Mouse (Mus musculus) forebrain, embryonic 13.5 days (tissue): ENCODE results near the gene Prrg2. TPM values are rescaled to one million over a fixed set of nuclear protein-coding genes. Genes with fewer than 3 reads are reported as not detected.
"Not testable (repeated sequence)": the region's sequence is repeated elsewhere in the genome, so short reads cannot be mapped to it uniquely, and the experiment has no call there.

ENCODE experiments used
- ATAC-seq: fragments of 200-750 bp; cut with Nextera tagmentation; 2 replicates; pipeline ENCODE4 v1.8.0; 2017
- H3K27ac ChIP-seq: fragments of 300-500 bp; sonication (generic); 2 replicates; pipeline ENCODE4 v1.5.1; 2015; ENCODE audit warnings: inconsistent platforms, mild to moderate bottlenecking, moderate library complexity
- H3K27me3 ChIP-seq: fragments of 300-500 bp; sonication (generic); 2 replicates; pipeline ENCODE4 v1.6.1; 2015; ENCODE audit warnings: mild to moderate bottlenecking, inconsistent platforms
- H3K36me3 ChIP-seq: fragments of 300-500 bp; sonication (generic); 2 replicates; pipeline ENCODE4 v1.6.1; 2015; ENCODE audit warnings: mild to moderate bottlenecking, inconsistent platforms; ENCODE audit not compliant: poor library complexity, severe bottlenecking
- H3K4me1 ChIP-seq: fragments of 300-500 bp; sonication (generic); 2 replicates; pipeline ENCODE4 v1.6.1; 2015; ENCODE audit warnings: inconsistent platforms
- H3K4me2 ChIP-seq: fragments of 300-500 bp; sonication (generic); 2 replicates; pipeline ENCODE4 v1.6.1; 2015; ENCODE audit warnings: inconsistent platforms, mild to moderate bottlenecking, moderate library complexity
- H3K4me3 ChIP-seq: fragments of 300-500 bp; sonication (generic); 2 replicates; pipeline ENCODE4 v1.5.1; 2015; ENCODE audit warnings: mild to moderate bottlenecking, inconsistent platforms
- H3K9ac ChIP-seq: fragments of 300-500 bp; sonication (generic); 2 replicates; pipeline ENCODE4 v1.6.1; 2015; ENCODE audit warnings: mild to moderate bottlenecking, inconsistent platforms
- H3K9me3 ChIP-seq: fragments of 300-500 bp; sonication (generic); replicated peaks from 2 replicates; pipeline ENCODE4 v1.6.1; 2016; ENCODE audit warnings: inconsistent platforms
- WGBS: fragments of 180-500 bp; shearing (Covaris S2); methylation state at CpG from one replicate; pipeline ENCODE4 v1.1.7; 2015; 5-methylcytosine and 5-hydroxymethylcytosine counted together
- polyA plus RNA-seq: library from polyadenylated mRNA; unstranded; fragments of >200 nt; fragmentation: Nextera tagmentation; extraction: Ambion mirVana; gene quantifications from 2 replicates; pipeline ENCODE4 v1.2.1, GENCODE M21; 2015

Prrg2 gene
- polyA plus RNA-seq, 1 experiment from 2014 or later: 14.8 TPM

DNA sequence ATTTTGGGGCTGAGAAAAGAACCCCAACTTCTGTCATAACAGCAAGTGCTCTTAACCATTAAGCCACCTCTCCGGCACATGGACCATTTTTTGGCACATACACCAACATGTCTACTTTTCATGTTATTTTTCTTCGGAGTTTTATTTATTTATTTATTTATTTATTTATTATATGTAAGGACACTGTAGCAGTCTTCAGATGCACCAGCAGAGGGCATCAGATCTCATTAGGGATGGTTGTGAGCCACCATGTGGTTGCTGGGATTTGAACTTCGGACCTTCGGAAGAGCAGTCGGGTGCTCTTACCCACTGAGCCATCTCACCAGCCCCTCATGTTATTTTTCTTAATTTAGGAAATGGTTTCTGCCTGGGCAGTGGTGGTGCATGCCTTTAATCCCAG lies 38.8 kb downstream of the Prrg2 start:
- H3K9ac ChIP-seq, H3K4me3 ChIP-seq, ATAC-seq, H3K4me2 ChIP-seq, H3K9me3 ChIP-seq, H3K4me1 ChIP-seq, H3K27ac ChIP-seq: not testable (repeated sequence)
- H3K27me3 ChIP-seq: peaks cover 18% of the 10 kb centered on the region
- H3K36me3 ChIP-seq: peaks cover 24% of the 10 kb centered on the region
- 85% methylated on average over 5 of the region's 5 CpGs for WGBS

DNA sequence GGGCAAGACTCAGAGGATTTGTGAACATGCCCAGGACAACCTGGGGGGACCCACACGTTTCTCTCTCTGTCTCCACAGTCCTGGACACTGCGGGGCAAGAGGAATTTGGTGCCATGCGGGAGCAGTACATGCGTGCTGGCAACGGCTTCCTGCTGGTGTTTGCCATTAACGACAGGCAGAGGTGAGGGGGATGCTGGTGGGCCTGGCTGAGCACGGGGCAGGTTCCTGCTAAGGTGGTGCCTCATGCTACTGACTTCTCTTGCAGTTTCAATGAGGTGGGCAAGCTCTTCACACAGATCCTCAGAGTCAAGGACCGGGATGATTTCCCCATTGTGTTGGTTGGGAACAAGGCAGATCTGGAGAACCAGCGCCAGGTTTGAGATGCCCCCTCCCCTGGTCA lies 42.3 kb downstream of the Prrg2 start:
- Histone ChIP-seq H3K4me2 (no peak overlapping the region), H3K4me3 (no peak overlapping the region), H3K36me3 (no peaks in the 10 kb centered on the region), H3K27ac (no peak overlapping the region), H3K4me1 (peaks cover 18% of the 10 kb centered on the region), H3K9ac (no peak overlapping the region), H3K27me3 (peaks cover 26% of the 10 kb centered on the region), H3K9me3 (no peaks in the 10 kb centered on the region)
- ATAC-seq: no peak
- 76% methylated on average over 9 of the region's 9 CpGs for WGBS

DNA sequence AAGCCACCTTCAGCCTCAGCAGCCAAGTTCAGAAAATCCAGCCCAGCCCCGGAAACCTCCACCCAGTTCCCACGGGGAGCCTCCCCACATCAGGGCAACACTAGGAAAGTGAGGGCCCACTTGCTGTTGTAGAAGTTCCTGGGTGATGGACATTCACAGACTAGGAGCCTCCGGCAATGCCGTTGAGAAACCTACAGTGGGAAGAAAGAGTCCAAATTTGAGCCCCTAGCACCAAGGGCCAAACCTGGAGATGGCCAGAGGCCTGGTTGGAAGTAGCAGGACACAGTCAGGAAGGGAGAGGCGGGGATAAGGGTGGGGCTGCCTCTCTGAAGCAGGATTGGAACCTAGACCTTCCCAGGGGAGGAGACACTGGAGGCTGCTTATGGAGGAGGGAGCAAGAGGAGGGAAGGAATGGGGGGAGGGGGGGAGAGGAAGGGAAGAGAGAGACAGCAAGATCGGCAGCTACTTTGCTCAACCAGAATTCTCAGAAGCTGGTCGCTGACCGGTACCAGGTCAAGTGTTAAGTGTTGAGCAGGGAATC lies 43.4 kb downstream of the Prrg2 start:
- Histone ChIP-seq H3K4me3 (no peak overlapping the region), H3K4me2 (peak overlapping the region; percentile 77; the same call in 1 of the 2 replicates), H3K4me1 (peaks cover 29% of the 10 kb centered on the region), H3K9me3 (no peaks in the 10 kb centered on the region), H3K36me3 (no peaks in the 10 kb centered on the region), H3K9ac (no peak overlapping the region), H3K27me3 (peaks cover 26% of the 10 kb centered on the region), H3K27ac (no peak overlapping the region)
- no peak for ATAC-seq
- 45% methylated on average over 8 of the region's 8 CpGs for WGBS

DNA sequence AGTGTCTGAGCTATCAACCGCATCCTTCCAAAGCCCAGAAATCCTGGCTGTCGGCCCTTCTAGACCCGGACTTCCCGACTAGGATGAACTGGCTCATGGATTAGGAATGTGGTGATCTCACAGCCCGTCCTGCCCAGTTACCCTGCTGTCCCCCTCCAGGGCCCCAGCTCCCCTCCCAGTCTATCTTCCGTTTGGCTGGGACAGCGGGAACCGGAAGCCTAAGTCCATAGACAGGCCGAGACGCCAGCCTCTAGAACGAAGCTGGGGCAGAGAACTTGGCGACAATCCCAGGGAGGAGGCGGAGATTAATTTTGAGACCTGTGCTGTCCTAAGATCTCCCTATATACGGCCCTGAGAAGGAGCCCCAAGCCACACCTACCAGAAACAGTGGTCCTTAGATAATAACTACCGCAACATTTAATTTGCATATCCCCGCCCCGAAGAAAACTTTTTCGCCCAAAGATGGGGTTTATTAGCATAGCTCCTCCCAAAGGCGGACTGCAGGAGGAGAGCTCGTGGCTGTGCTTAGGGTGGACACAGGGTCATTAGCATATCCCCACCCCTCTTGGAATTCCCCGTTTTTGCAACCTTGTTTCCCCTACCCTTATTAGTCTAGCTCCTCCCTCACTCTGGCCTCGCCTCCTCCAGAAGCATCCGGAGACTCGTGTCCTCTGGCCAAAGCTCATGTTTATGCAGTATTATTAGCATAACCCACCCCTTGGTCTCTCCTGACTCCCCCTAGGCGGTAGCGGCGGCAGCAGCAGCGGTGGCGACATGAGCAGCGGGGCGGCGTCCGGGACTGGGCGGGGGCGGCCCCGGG lies 45.0 kb downstream of the Prrg2 start, which contains the start of gene Rras:
Gene Rras (plus strand): TSS at position 720 of the 820 bp plus-strand sequence.
- peak within 1 kb of the TSS; percentile 65 for H3K9ac ChIP-seq
- peaks cover 37% of the 10 kb centered on the region for H3K4me1 ChIP-seq
- H3K4me2 ChIP-seq: peak within 1 kb of the TSS; percentile 77
- ATAC-seq: peak; percentile 70
- peaks cover 12% of the 10 kb centered on the region for H3K36me3 ChIP-seq
- under 1% methylated on average over 36 of the region's 36 CpGs for WGBS
- H3K27me3 ChIP-seq: peaks cover 26% of the 10 kb centered on the region
- H3K4me3 ChIP-seq: peak within 1 kb of the TSS; percentile 47
- peak within 1 kb of the TSS; percentile 85 for H3K27ac ChIP-seq
- no peaks in the 10 kb centered on the region for H3K9me3 ChIP-seq

DNA sequence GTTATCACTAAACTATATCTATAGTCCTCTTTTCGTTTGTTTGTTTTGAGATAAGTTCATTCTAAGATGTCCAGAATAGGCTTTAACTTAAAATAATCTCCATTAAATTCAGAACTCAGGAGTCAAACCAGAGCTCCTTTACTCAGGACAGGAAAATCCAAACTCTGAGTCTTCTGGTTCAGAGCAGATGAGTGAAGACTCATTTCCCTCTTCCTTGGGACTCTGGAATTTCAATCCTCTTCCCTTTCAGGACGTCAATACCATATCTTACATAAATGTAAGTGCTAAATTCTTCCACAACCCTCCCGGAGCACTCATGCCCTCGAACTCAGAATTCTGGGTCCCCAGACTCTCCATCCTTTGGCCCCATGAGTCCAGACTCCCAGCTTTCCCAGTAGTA lies 45.7 kb downstream of the Prrg2 start:
- peak overlapping the region; percentile 77 for H3K4me2 ChIP-seq
- peaks cover 26% of the 10 kb centered on the region for H3K27me3 ChIP-seq
- peaks cover 19% of the 10 kb centered on the region for H3K36me3 ChIP-seq
- H3K27ac ChIP-seq: peak overlapping the region; percentile 85
- H3K4me1 ChIP-seq: peaks cover 37% of the 10 kb centered on the region
- ATAC-seq: no peak
- 4% methylated on average over 4 of the region's 4 CpGs for WGBS
- H3K4me3 ChIP-seq: peak overlapping the region; percentile 47
- H3K9me3 ChIP-seq: no peaks in the 10 kb centered on the region
- peak overlapping the region; percentile 60 for H3K9ac ChIP-seq

DNA sequence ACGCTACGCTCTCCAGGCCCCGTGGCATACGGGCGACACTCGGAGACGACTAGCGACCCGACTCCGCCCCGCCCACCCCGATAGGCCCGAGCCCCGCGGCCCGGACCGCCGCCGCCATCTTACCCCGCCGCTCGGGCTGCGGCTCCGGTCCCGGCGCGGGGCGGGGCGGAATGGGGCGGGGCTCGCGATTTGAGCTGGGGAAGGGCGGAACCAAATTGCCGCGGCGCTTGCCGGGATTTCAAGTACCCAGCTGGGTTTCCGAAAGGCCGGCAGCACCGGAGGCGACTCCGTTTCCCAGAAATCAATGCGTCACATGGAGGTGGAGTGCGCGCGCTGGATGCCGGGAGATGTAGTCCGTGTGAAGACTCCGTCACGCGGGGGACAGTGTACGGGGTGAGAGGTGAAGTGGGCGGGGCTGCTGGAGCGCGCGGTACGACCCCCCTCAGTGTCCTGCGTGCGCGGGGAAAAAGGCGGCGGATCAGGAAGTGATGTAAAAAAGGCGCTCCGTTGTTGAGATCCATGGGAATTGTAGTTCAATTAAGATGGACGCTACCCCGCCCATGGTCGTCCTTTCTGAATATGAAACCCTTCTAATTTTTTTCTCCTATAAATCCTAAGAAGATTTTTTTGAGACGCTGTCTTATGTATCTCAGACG lies 46.4 kb downstream of the Prrg2 start, which contains the start of gene Scaf1:
Gene Scaf1 (minus strand): TSS at position 407 of the 656 bp plus-strand sequence.
- Histone ChIP-seq H3K4me3 (peak within 1 kb of the TSS; percentile 96), H3K9ac (peak within 1 kb of the TSS; percentile 97), H3K36me3 (peaks cover 26% of the 10 kb centered on the region), H3K4me1 (peaks cover 37% of the 10 kb centered on the region), H3K27me3 (peaks cover 26% of the 10 kb centered on the region), H3K9me3 (no peaks in the 10 kb centered on the region), H3K4me2 (peak within 1 kb of the TSS; percentile 77), H3K27ac (peak within 1 kb of the TSS; percentile 85)
- ATAC-seq: peak; percentile 95
- under 1% methylated on average over 68 of the region's 69 CpGs for WGBS

DNA sequence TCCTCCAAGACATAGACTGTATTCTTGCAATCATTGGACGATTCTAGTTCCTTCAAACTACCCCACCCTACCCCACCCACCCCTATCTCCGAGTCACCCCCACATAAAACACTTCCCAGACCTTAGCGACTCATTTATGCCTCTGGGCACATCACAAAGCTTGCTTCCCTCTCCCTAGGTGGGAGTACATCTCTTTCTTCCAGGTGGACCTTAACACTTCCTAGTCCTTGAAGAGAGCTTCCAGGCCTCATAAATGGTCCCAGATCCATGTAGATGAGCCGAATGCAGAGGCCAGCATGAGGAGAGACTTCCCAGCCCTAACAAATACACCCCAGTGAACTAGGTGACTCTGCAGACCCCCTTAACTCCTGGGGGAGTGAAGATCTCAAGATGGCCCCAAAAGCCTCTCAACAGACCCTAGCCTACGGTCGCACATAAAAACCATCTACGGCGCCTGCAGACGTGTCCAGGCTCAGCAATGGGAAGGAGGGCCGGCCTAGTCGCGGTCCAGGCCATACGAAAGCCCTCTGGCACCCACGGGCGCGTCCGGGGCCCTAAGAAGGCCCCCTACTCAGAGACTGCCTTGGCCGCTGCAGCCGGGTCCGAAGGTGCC lies 47.0 kb downstream of the Prrg2 start:
- H3K4me3 ChIP-seq: peak overlapping the region; percentile 96
- peak overlapping the region; percentile 77 for H3K4me2 ChIP-seq
- 2% methylated on average over 20 of the region's 20 CpGs for WGBS
- peaks cover 30% of the 10 kb centered on the region for H3K36me3 ChIP-seq
- peak overlapping the region; percentile 66 for H3K27ac ChIP-seq
- no peak; the same call in 1 of the 2 replicates for ATAC-seq
- peaks cover 26% of the 10 kb centered on the region for H3K27me3 ChIP-seq
- peaks cover 37% of the 10 kb centered on the region for H3K4me1 ChIP-seq
- no peaks in the 10 kb centered on the region for H3K9me3 ChIP-seq
- peak overlapping the region; percentile 97 for H3K9ac ChIP-seq

DNA sequence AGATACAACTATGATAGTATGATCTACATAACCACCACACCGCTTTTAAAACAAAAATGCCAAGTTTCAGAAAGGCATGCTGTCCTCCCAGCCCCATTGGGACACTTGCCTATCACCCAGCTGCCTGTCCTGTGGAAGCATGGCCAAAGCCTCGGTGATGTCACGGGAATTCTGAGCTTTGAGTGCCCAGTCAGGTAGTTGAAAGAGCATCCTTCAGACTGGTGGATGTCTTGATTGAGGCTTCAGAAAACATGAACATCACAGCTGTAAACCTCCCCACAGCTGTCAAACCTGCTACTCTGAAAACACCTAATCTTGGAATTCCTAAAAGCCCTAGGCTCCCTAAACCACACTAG lies 48.4 kb downstream of the Prrg2 start:
- Histone ChIP-seq H3K4me3 (0 out of 2 replicates have a peak overlapping the region, but pooled peaks have one; percentile 3), H3K4me1 (peaks cover 37% of the 10 kb centered on the region), H3K36me3 (peaks cover 44% of the 10 kb centered on the region), H3K4me2 (peak overlapping the region; percentile 77), H3K9ac (0 out of 2 replicates have a peak overlapping the region, but pooled peaks have one; percentile 12), H3K9me3 (no peaks in the 10 kb centered on the region), H3K27ac (no peak overlapping the region), H3K27me3 (peaks cover 12% of the 10 kb centered on the region)
- 98% methylated on average over 3 of the region's 3 CpGs for WGBS
- ATAC-seq: no peak

DNA sequence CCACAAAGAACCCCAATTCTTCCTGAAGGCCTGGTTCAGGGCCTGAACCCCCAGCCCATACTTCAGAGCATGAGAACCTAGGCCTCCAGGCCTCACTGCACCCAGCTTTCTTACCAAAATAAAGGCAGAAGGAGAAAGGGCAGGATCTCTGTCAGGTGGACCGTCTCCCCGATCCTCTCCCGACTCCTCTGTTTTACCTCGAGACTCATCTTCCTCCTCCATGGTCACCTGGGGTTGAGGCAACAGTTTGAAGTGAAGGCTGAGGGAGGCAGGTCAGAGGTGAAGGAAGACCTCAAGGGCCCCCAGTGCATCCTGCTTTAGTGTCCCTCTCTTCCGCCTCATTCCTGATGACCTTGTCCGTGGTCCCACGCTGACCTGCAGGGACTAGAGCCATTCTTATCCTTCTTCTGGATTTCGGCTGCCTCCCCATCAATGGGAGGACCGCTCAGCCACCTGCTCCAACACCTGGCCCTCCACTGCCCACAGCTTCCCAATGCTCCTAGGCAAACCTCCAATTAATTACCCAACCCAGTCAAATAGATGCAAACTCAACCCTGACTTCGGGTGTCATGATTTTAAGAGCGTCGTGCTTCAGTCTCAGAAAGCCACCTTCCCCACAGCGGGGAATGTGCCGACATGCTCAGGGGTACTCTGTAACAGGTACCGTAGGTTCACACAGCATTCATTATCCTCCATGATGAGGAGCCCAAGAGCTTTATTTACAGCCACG lies 48.9 kb downstream of the Prrg2 start:
- H3K36me3 ChIP-seq: peaks cover 50% of the 10 kb centered on the region
- 96% methylated on average over 16 of the region's 16 CpGs for WGBS

DNA sequence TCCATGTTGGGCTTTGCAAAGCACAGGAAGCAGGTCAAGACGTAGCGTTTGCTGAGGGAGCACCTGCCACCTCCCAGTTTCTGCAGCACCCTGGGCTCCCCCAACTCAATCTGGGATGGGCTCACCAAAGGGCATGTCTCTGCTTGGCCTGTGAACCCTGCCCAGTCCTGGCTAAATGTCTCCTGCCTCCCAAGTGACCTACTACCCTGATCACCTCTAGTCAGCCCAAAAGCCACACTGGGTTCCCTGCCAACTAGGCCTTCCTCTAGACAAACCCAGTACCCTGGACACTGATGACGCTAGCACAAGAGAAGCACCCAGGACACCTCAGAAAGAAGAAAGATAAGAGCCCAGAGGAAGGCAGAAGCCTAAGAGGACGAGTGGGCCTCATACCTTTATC lies 49.7 kb downstream of the Prrg2 start:
- Histone ChIP-seq H3K27ac (no peak overlapping the region), H3K27me3 (peaks cover 1% of the 10 kb centered on the region; the same call in 1 of the 2 replicates), H3K4me1 (peaks cover 31% of the 10 kb centered on the region), H3K4me2 (no peak overlapping the region), H3K4me3 (no peak overlapping the region), H3K36me3 (peaks cover 57% of the 10 kb centered on the region), H3K9me3 (no peaks in the 10 kb centered on the region), H3K9ac (no peak overlapping the region)
- ATAC-seq: no peak
- WGBS: 84% methylated on average over 4 of the region's 4 CpGs

More for the DNA sequence above, 48.9 kb downstream of the Prrg2 start:
- no peak overlapping the region for H3K4me2 ChIP-seq
- H3K27ac ChIP-seq: no peak overlapping the region
- 0 out of 2 replicates have a peak overlapping the region, but pooled peaks have one; percentile 3 for H3K4me3 ChIP-seq
- 0 out of 2 replicates have a peak overlapping the region, but pooled peaks have one; percentile 12 for H3K9ac ChIP-seq
- peaks cover 37% of the 10 kb centered on the region for H3K4me1 ChIP-seq
- H3K27me3 ChIP-seq: peaks cover 7% of the 10 kb centered on the region; the same call in 1 of the 2 replicates
- H3K9me3 ChIP-seq: no peaks in the 10 kb centered on the region
- ATAC-seq: no peak

DNA sequence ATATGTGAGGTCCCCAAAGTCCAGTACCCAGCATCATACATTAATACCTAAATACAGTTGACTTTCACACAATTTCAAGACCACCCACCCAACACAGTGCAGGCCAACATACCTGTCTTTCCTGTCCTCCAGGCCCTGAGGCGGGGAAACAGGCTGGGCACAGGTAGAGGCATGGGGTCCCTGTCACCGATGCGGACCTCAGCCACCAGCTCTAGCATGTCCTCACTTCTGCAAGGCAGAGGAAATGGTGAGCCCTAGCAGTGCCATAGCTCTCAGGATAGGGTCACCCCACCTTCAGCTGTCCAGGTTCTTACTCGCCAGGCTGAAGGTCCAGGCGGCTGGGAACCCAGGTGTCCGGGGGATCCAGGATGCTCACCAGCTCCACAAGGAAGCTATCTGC lies 50.5 kb downstream of the Prrg2 start:
- no peak overlapping the region for H3K27ac ChIP-seq
- H3K27me3 ChIP-seq: no peaks in the 10 kb centered on the region
- peak overlapping the region; percentile 1; the same call in 1 of the 2 replicates for H3K4me3 ChIP-seq
- no peak for ATAC-seq
- H3K4me1 ChIP-seq: peaks cover 24% of the 10 kb centered on the region
- H3K9me3 ChIP-seq: no peaks in the 10 kb centered on the region
- H3K4me2 ChIP-seq: no peak overlapping the region
- 96% methylated on average over 6 of the region's 6 CpGs for WGBS
- peaks cover 65% of the 10 kb centered on the region for H3K36me3 ChIP-seq
- no peak overlapping the region for H3K9ac ChIP-seq
